Mouse (Mus musculus): ENCODE measurements around the gene Paqr7.

DNA sequence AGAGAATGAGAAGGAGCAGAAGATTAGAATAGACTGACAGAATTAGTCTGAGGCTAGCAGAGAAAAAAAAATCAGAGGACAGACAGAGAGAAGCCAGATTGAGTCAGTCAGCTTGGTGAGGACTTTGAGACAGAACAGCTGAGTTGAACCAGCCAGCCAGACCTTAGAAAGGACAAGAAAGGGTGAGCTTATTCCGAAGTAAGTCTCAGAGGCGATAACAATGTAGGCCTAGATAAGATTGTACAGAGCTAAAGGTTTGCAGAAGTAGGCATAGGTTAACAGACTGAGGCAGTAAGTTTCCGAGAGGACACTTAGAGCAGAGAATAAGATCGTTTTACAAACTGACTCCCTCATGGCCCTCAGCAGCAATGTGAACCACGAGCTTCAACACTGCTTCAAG is 35.2 kb upstream of the Paqr7 start:
- no peak for TF ChIP-seq CTCF (IDR thresholded peaks at IDR 0.05; ENCODE audit: low read depth, low read length)
- no peak for TF ChIP-seq GATA1 (IDR thresholded peaks at IDR 0.05; ENCODE audit: borderline replicate concordance, low read length)
- TF ChIP-seq POLR2AphosphoS5 (IDR thresholded peaks at IDR 0.05; ENCODE audit: insufficient replicate concordance, low read depth, low read length), result no peak
- TF ChIP-seq GATA2 (IDR thresholded peaks at IDR 0.05; ENCODE audit: borderline replicate concordance, low read depth, low read length), result no peak
- TF ChIP-seq TAL1 (conservative IDR thresholded peaks at IDR 0.05; ENCODE audit: low read depth, low read length), result no peak

Data from G1E (cell line).